8 mouse cellular contexts compared by ENCODE assay signal in genomic region chr2:32201527-32201926, GRCm38 (mm10). TPM values are rescaled to one million over a fixed set of nuclear protein-coding genes. Genes with fewer than 3 reads are reported as not detected.
A peak's percentile ranks its signal among the peaks of the same experiment; 100 is the strongest.
DNase-seq lines count a peak whose midpoint lies in the region; ATAC-seq and TF ChIP-seq lines count a peak whose summit lies in the region.
"Had no signal": no experiment of that assay in that cellular context is flagged by ENCODE, and none has a peak within 500 bp of the region (broad histone marks: within the 10 kb centered on the region; RNA-seq: fewer than 3 reads in every experiment).

No protein-coding gene starts in this region.

- H3K27me3 ChIP-seq in limb, embryonic 14.5 days (ENCODE audit: control insufficient read depth, insufficient read depth, low read length): no peaks in the 10 kb centered on the region
- no peaks in the 10 kb centered on the region for H3K27me3 ChIP-seq in limb, embryonic 10.5 days (ENCODE audit: low read depth, poor library complexity, severe bottlenecking)
- no peaks in the 10 kb centered on the region for H3K27me3 ChIP-seq in midbrain, postnatal 0 days (ENCODE audit: insufficient read depth, low read length)
- H3K27me3 ChIP-seq in thymus, adult 2 months (ENCODE audit: control insufficient read depth, insufficient read depth, low read length): no peaks in the 10 kb centered on the region
- H3K27me3 ChIP-seq: liver, embryonic 13.5 days had no signal

- H3K4me1 ChIP-seq in limb, embryonic 14.5 days (ENCODE audit: control insufficient read depth, insufficient read depth, low read length): no peaks in the 10 kb centered on the region
- no peaks in the 10 kb centered on the region for H3K4me1 ChIP-seq in limb, embryonic 10.5 days
- no peaks in the 10 kb centered on the region for H3K4me1 ChIP-seq in midbrain, postnatal 0 days (ENCODE audit: insufficient read depth, low read length)
- H3K4me1 ChIP-seq in thymus, adult 2 months (replicated peaks; ENCODE audit: control insufficient read depth, insufficient read depth, low read length): no peaks in the 10 kb centered on the region
- H3K4me1 ChIP-seq: liver, embryonic 13.5 days had no signal

- DNase-seq in limb, embryonic 14.5 days (ENCODE audit: low spot score): peak; percentile 25
- DNase-seq in limb, embryonic 10.5 days (ENCODE audit: low spot score): no peak
- DNase-seq in adrenal gland, adult 8-10 months: peak; percentile 26
- DNase-seq in cerebellum, adult 18-20 months: peak; percentile 68 to 71
- DNase-seq in midbrain, postnatal 0 days (ENCODE audit: low spot score): peak; percentile 93
- no peak for DNase-seq in thymus, adult 2 months
- no peak for DNase-seq in testis, postnatal 10 days (ENCODE audit: low spot score)
- DNase-seq: liver, embryonic 13.5 days had no signal

- H3K4me2 ChIP-seq in limb, embryonic 14.5 days (replicated peaks; ENCODE audit: low read depth, low read length, severe bottlenecking): no peak overlapping the region
- H3K4me2 ChIP-seq in midbrain, postnatal 0 days (ENCODE audit: low read depth, low read length, poor library complexity, severe bottlenecking): no peak overlapping the region
- H3K4me2 ChIP-seq: liver, embryonic 13.5 days had no signal

- ATAC-seq in limb, embryonic 14.5 days (ENCODE audit: low FRiP score, low read depth): no peak
- peak; percentile 47; the same call in 1 of the 2 replicates for ATAC-seq in midbrain, postnatal 0 days (ENCODE audit: low FRiP score)

- no peak for TF ChIP-seq CTCF in midbrain, postnatal 0 days (IDR thresholded peaks at IDR 0.05)
- TF ChIP-seq CTCF in thymus, adult 2 months (IDR thresholded peaks at IDR 0.05; ENCODE audit: borderline replicate concordance, control insufficient read depth, extremely low read depth, insufficient read depth, low read length, poor library complexity): no peak

- no peak overlapping the region for H3K9ac ChIP-seq in limb, embryonic 14.5 days (ENCODE audit: low read depth, low read length, severe bottlenecking)
- no peak overlapping the region for H3K9ac ChIP-seq in midbrain, postnatal 0 days (replicated peaks; ENCODE audit: low read length, poor library complexity, severe bottlenecking)
- H3K9ac ChIP-seq: liver, embryonic 13.5 days had no signal

- peaks cover 100% of the 10 kb centered on the region for H3K36me3 ChIP-seq in limb, embryonic 14.5 days (ENCODE audit: control insufficient read depth, insufficient read depth, low read length)
- peaks cover 100% of the 10 kb centered on the region for H3K36me3 ChIP-seq in limb, embryonic 10.5 days
- peaks cover 91% of the 10 kb centered on the region for H3K36me3 ChIP-seq in midbrain, postnatal 0 days (ENCODE audit: insufficient read depth, low read length)
- peaks cover 92% of the 10 kb centered on the region for H3K36me3 ChIP-seq in thymus, adult 2 months (ENCODE audit: control insufficient read depth, insufficient read depth, low read length)

- no peak overlapping the region for H3K4me3 ChIP-seq in limb, embryonic 14.5 days (replicated peaks; ENCODE audit: low read length)
- no peak overlapping the region for H3K4me3 ChIP-seq in limb, embryonic 10.5 days
- H3K4me3 ChIP-seq in midbrain, postnatal 0 days (ENCODE audit: low read depth, low read length): no peak overlapping the region
- H3K4me3 ChIP-seq in thymus, adult 2 months (ENCODE audit: control insufficient read depth, insufficient read depth, low read length): no peak overlapping the region
- H3K4me3 ChIP-seq: liver, embryonic 13.5 days had no signal

- TF ChIP-seq POLR2A in limb, embryonic 14.5 days (IDR thresholded peaks at IDR 0.05; ENCODE audit: borderline replicate concordance, extremely low read depth, insufficient read depth, insufficient read length): no peak
- no peak for TF ChIP-seq POLR2A in thymus, adult 2 months (IDR thresholded peaks at IDR 0.05; ENCODE audit: control insufficient read depth, extremely low read depth, insufficient read depth, low read length, poor library complexity)

- 85% methylated on average over 7 of the region's 7 CpGs for WGBS in limb, embryonic 14.5 days
- WGBS in limb, embryonic 10.5 days: 93% methylated on average over 7 of the region's 7 CpGs
- 55% methylated on average over 7 of the region's 7 CpGs for WGBS in midbrain, postnatal 0 days
- WGBS in thymus, adult 2 months: 98% methylated on average over 7 of the region's 7 CpGs

- no peak overlapping the region for H3K27ac ChIP-seq in limb, embryonic 14.5 days (replicated peaks; ENCODE audit: low read depth, low read length)
- H3K27ac ChIP-seq in limb, embryonic 10.5 days: no peak overlapping the region
- 0 out of 2 replicates have a peak overlapping the region, but pooled peaks have one; percentile 32 for H3K27ac ChIP-seq in midbrain, postnatal 0 days (ENCODE audit: low read depth, low read length)
- no peak overlapping the region for H3K27ac ChIP-seq in thymus, adult 2 months (ENCODE audit: control insufficient read depth, insufficient read depth, low read length)
- H3K27ac ChIP-seq: liver, embryonic 13.5 days had no signal

- no peaks in the 10 kb centered on the region for H3K9me3 ChIP-seq in limb, embryonic 14.5 days (ENCODE audit: control insufficient read depth, low read length)
- H3K9me3 ChIP-seq in limb, embryonic 10.5 days (replicated peaks): no peaks in the 10 kb centered on the region
- H3K9me3 ChIP-seq in midbrain, postnatal 0 days (ENCODE audit: low read length): no peaks in the 10 kb centered on the region
- H3K9me3 ChIP-seq: liver, embryonic 13.5 days had no signal

RNA-seq across cellular contexts. Expression of gene Pomt1, which starts 34.9 kb away (rescaled TPM):
- polyA plus RNA-seq in limb, embryonic 14.5 days (2012; rRNA removed): 36.4 and 45.8 TPM in 2 replicates
- 21.7 and 22.9 TPM in 2 replicates for polyA plus RNA-seq in limb, embryonic 14.5 days (2014; fragmentation: Nextera tagmentation; extraction: Ambion mirVana)
- polyA plus RNA-seq in limb, embryonic 10.5 days (2016; fragmentation: Nextera tagmentation; extraction: Ambion mirVana): 21.1 and 24.1 TPM in 2 replicates
- 10 to 100 TPM; 33.1 to 46.2 (median 38.4) TPM for total RNA-seq in adrenal gland, adult 8-10 months (2022)
- 48.6 and 48.9 TPM in 2 replicates for total RNA-seq in midbrain, postnatal 0 days (2014; rRNA removed)
- polyA plus RNA-seq in midbrain, postnatal 0 days (2015; fragmentation: Nextera tagmentation; extraction: Ambion mirVana): 21.5 and 23.5 TPM in 2 replicates
- polyA plus RNA-seq in thymus, adult 2 months (2012; rRNA removed): 36.4 and 42.1 TPM in 2 replicates

RNA-seq across cellular contexts. Expression of gene Prrc2b, which starts 50.6 kb away (rescaled TPM):
- 74.6 and 92.4 TPM in 2 replicates for polyA plus RNA-seq in limb, embryonic 14.5 days (2012; rRNA removed)
- 78.2 and 78.3 TPM in 2 replicates for polyA plus RNA-seq in limb, embryonic 14.5 days (2014; fragmentation: Nextera tagmentation; extraction: Ambion mirVana)
- 71.2 and 80.3 TPM in 2 replicates for polyA plus RNA-seq in limb, embryonic 10.5 days (2016; fragmentation: Nextera tagmentation; extraction: Ambion mirVana)
- total RNA-seq in adrenal gland, adult 8-10 months (2022): 100 to 1,000 TPM; 140 to 182 (median 166) TPM
- total RNA-seq in midbrain, postnatal 0 days (2014; rRNA removed): 164 and 215 TPM in 2 replicates
- polyA plus RNA-seq in midbrain, postnatal 0 days (2015; fragmentation: Nextera tagmentation; extraction: Ambion mirVana): 51.5 and 65.9 TPM in 2 replicates
- polyA plus RNA-seq in thymus, adult 2 months (2012; rRNA removed): 104 and 134 TPM in 2 replicates

RNA-seq across cellular contexts. Expression of gene Uck1, which starts 58.4 kb away (rescaled TPM):
- 64.8 and 69.4 TPM in 2 replicates for polyA plus RNA-seq in limb, embryonic 14.5 days (2012; rRNA removed)
- 59.9 and 67.8 TPM in 2 replicates for polyA plus RNA-seq in limb, embryonic 14.5 days (2014; fragmentation: Nextera tagmentation; extraction: Ambion mirVana)
- 69.6 and 74.0 TPM in 2 replicates for polyA plus RNA-seq in limb, embryonic 10.5 days (2016; fragmentation: Nextera tagmentation; extraction: Ambion mirVana)
- total RNA-seq in adrenal gland, adult 8-10 months (2022): 100 to 1,000 TPM; 114 to 126 (median 125) TPM
- total RNA-seq in midbrain, postnatal 0 days (2014; rRNA removed): 138 and 142 TPM in 2 replicates
- polyA plus RNA-seq in midbrain, postnatal 0 days (2015; fragmentation: Nextera tagmentation; extraction: Ambion mirVana): 110 and 121 TPM in 2 replicates
- 109 and 127 TPM in 2 replicates for polyA plus RNA-seq in thymus, adult 2 months (2012; rRNA removed)

Comparison
In these comparisons a context has a peak if more than half of its experiments do, and no peak if none do; other contexts are left out.
1. DNase-seq: peak in limb, embryonic 14.5 days (single experiment), adrenal gland, adult 8-10 months (single experiment), cerebellum, adult 18-20 months (2 of 2) and midbrain, postnatal 0 days (single experiment); none in limb, embryonic 10.5 days (single experiment), thymus, adult 2 months (single experiment) and testis, postnatal 10 days (single experiment).